Mouse (Mus musculus) embryonic facial prominence, embryonic 11.5 days (tissue): ENCODE results near the gene Kctd11. TPM values are rescaled to one million over a fixed set of nuclear protein-coding genes. Genes with fewer than 3 reads are reported as not detected.

Experiments
- ATAC-seq: fragments of 200-750 bp; cut with Nextera tagmentation; replicated peaks from 2 replicates; pipeline ENCODE4 v1.8.0; 2017; ENCODE audit warnings: low read depth; ENCODE audit not compliant: insufficient number of reproducible peaks, low FRiP score, low TSS enrichment
- DNase-seq: peaks from one replicate; pipeline ENCODE4 v3.0.0-alpha.2; 2015; ENCODE audit warnings: low spot score
- H3K27ac ChIP-seq: fragments of 300-500 bp; sonication (generic); replicated peaks from 2 replicates; pipeline ENCODE4 v1.5.1; 2014; ENCODE audit warnings: mild to moderate bottlenecking, low read depth, low read length, control low read depth
- H3K27me3 ChIP-seq: fragments of 300-500 bp; sonication (generic); 2 replicates; pipeline ENCODE4 v1.6.1; 2014; ENCODE audit warnings: mild to moderate bottlenecking, low read length, moderate library complexity, mixed read lengths; ENCODE audit not compliant: control insufficient read depth, insufficient read depth
- H3K36me3 ChIP-seq: fragments of 300-500 bp; sonication (generic); replicated peaks from 2 replicates; pipeline ENCODE4 v1.6.1; 2014; ENCODE audit warnings: low read depth, mild to moderate bottlenecking, low read length, moderate library complexity, mixed read lengths; ENCODE audit not compliant: control insufficient read depth, insufficient read depth
- H3K4me1 ChIP-seq: fragments of 300-500 bp; sonication (generic); 2 replicates; pipeline ENCODE4 v1.6.1; 2014; ENCODE audit warnings: low read length, mixed read lengths; ENCODE audit not compliant: control insufficient read depth, insufficient read depth
- H3K4me2 ChIP-seq: fragments of 300-500 bp; sonication (generic); 2 replicates; pipeline ENCODE4 v1.6.1; 2014; ENCODE audit warnings: low read depth, mild to moderate bottlenecking, control low read depth, low read length, moderate library complexity
- H3K4me3 ChIP-seq: fragments of 300-500 bp; sonication (generic); 2 replicates; pipeline ENCODE4 v1.5.1; 2014; ENCODE audit warnings: low read depth, low read length, control low read depth
- H3K9ac ChIP-seq: fragments of 300-500 bp; sonication (generic); replicated peaks from 2 replicates; pipeline ENCODE4 v1.6.1; 2014; ENCODE audit warnings: mild to moderate bottlenecking, control low read depth, low read length
- H3K9me3 ChIP-seq: fragments of 300-500 bp; sonication (generic); replicated peaks from 2 replicates; pipeline ENCODE4 v1.6.1; 2016; ENCODE audit warnings: mild to moderate bottlenecking, low read length, inconsistent platforms, mixed read lengths; ENCODE audit not compliant: control insufficient read depth
- WGBS: fragments of 180-500 bp; shearing (Covaris S2); extraction: QIAGEN DNeasy Blood & Tissue Kit; methylation state at CpG from one replicate; pipeline ENCODE4 v1.1.7; 2014; 5-methylcytosine and 5-hydroxymethylcytosine counted together
- microRNA-seq: library from miRNA; unstranded; fragments of <30 nt; microRNA quantifications from one replicate; pipeline ENCODE4, GENCODE M21; 2016; ENCODE audit warnings: borderline number of aligned reads
- polyA plus RNA-seq: library from polyadenylated mRNA; unstranded; fragments of >200 nt; fragmentation: Nextera tagmentation; extraction: Ambion mirVana; gene quantifications from 2 replicates; pipeline ENCODE4 v1.2.1, GENCODE M21; 2014

Kctd11 gene
- polyA plus RNA-seq, 1 experiment from 2014 or later, result 3.2 TPM

- DNase-seq (peak; percentile 57), ATAC-seq (no peak)
- peaks cover 7% of the 10 kb centered on the region for H3K36me3 ChIP-seq
- H3K4me1 ChIP-seq, result peaks cover 9% of the 10 kb centered on the region
- H3K9ac ChIP-seq, result 0 out of 2 replicates have a peak overlapping the region, but pooled peaks have one; percentile 84
- no peaks in the 10 kb centered on the region for H3K9me3 ChIP-seq
- H3K27ac ChIP-seq, result no peak overlapping the region
- WGBS, result 2% methylated on average over 9 of the region's 9 CpGs
- peak overlapping the region; percentile 79 for H3K4me3 ChIP-seq
- H3K4me2 ChIP-seq, result peak overlapping the region; percentile 93
- 0 out of 2 replicates have a peak, but pooled peaks cover 2% of the 10 kb centered on the region for H3K27me3 ChIP-seq
Measured at GRCm38 (mm10) chr11:69835326-69835965, 45.8 kb downstream of the Kctd11 start.

GRCm38 (mm10) chr11:69834001-69834549 is 47.1 kb downstream of the Kctd11 start:
- peak overlapping the region; percentile 79 for H3K4me3 ChIP-seq
- H3K4me1 ChIP-seq, result peaks cover 9% of the 10 kb centered on the region
- H3K4me2 ChIP-seq, result peak overlapping the region; percentile 93
- peak overlapping the region; percentile 77 for H3K9ac ChIP-seq
- DNase-seq (peak; percentile 58), ATAC-seq (no peak)
- WGBS, result 7% methylated on average over 39 of the region's 48 CpGs
- peak overlapping the region; percentile 8; the same call in 1 of the 2 replicates for H3K27ac ChIP-seq
- H3K36me3 ChIP-seq, result peaks cover 7% of the 10 kb centered on the region
- no peaks in the 10 kb centered on the region for H3K9me3 ChIP-seq
- 0 out of 2 replicates have a peak, but pooled peaks cover 2% of the 10 kb centered on the region for H3K27me3 ChIP-seq

DNA sequence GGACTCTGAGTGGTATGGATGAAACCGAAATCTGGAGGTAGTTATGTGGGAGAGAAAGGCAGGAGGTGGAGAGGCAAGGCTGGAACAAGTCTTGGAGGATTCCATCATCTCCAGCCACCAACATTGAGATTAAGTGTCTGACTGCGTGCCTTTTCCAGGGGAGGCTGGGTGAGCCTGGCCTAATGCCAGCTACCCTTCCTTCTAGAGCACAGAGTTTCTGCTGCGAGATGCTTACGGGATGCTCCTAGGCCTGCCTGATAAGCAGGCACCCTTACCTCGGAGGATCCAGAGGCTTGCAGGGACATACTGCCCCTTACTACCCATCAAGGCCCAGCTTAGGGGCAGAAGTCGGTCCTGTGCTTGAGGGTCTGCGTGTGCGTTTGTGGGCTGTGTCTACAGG is 47.7 kb downstream of the Kctd11 start:
- H3K27me3 ChIP-seq, result 0 out of 2 replicates have a peak, but pooled peaks cover 2% of the 10 kb centered on the region
- peaks cover 9% of the 10 kb centered on the region for H3K4me1 ChIP-seq
- DNase-seq (no peak), ATAC-seq (no peak)
- no peaks in the 10 kb centered on the region for H3K9me3 ChIP-seq
- peak overlapping the region; percentile 93 for H3K4me2 ChIP-seq
- no peak overlapping the region; the same call in 1 of the 2 replicates for H3K27ac ChIP-seq
- H3K9ac ChIP-seq, result peak overlapping the region; percentile 77; the same call in 1 of the 2 replicates
- WGBS, result 64% methylated on average over 8 of the region's 8 CpGs
- H3K36me3 ChIP-seq, result peaks cover 7% of the 10 kb centered on the region
- H3K4me3 ChIP-seq, result peak overlapping the region; percentile 79

DNA sequence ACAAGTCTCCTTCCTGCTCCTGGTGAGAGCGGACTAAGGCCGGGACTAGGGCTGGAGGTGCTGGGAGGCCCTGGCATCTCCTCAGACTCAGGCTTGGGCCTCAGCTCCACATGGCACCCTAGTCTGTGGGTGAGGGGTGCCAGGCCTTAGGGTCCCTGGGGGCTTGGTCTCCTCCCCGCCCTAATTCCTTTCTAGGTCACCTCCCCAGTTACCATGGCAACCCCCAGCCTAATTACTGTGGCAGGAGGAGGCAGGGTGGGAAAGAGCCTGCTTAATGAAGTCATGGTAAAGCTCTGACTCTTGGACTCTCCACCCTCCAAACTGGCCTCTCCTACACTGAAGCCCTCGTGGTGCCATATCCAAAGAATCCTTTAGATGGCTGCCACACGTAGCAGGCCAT is 52.4 kb downstream of the Kctd11 start:
- Histone ChIP-seq H3K4me2 (no peak overlapping the region), H3K27ac (no peak overlapping the region), H3K9me3 (no peaks in the 10 kb centered on the region), H3K9ac (no peak overlapping the region), H3K36me3 (peaks cover 21% of the 10 kb centered on the region), H3K4me3 (no peak overlapping the region), H3K4me1 (peaks cover 2% of the 10 kb centered on the region; the same call in 1 of the 2 replicates), H3K27me3 (0 out of 2 replicates have a peak, but pooled peaks cover 2% of the 10 kb centered on the region)
- WGBS, result 83% methylated on average over 5 of the region's 5 CpGs
- no peak for ATAC-seq
- DNase-seq, result no peak

Small RNAs within 50 kb of the gene (microRNA-seq; reads per million reads assigned to microRNA genes)
- gene Mir6924, result not detected

Other genes with a start within 250 kb of the Kctd11 start
- gene Fxr2, start 248.4 kb downstream of the Kctd11 start, polyA plus RNA-seq, result 24.3 and 30.9 TPM in 2 replicates
- not detected in 2 replicates for gene Sox15, start 226.1 kb downstream of the Kctd11 start, polyA plus RNA-seq
- 25.9 and 28.0 TPM in 2 replicates for gene Mpdu1, start 218.8 kb downstream of the Kctd11 start, polyA plus RNA-seq
- gene Cd68, start 215.3 kb downstream of the Kctd11 start, polyA plus RNA-seq, result 5.5 and 7.6 TPM in 2 replicates
- 959 and 1,000 TPM in 2 replicates for gene Eif4a1, start 209.0 kb downstream of the Kctd11 start, polyA plus RNA-seq
- gene Senp3, start 199.3 kb downstream of the Kctd11 start, polyA plus RNA-seq, result 106 and 108 TPM in 2 replicates
- gene Tnfsf13, start 195.6 kb downstream of the Kctd11 start, polyA plus RNA-seq, result 0.24 and 0.42 TPM in 2 replicates
- gene Tnfsf12, start 185.6 kb downstream of the Kctd11 start, polyA plus RNA-seq, result 3.6 and 4.3 TPM in 2 replicates
- gene Tnfsfm13, start 185.3 kb downstream of the Kctd11 start, polyA plus RNA-seq, result 1.2 and 1.5 TPM in 2 replicates
- 51.4 and 56.5 TPM in 2 replicates for gene Polr2a, start 122.8 kb downstream of the Kctd11 start, polyA plus RNA-seq
- gene Slc35g3, start 119.4 kb downstream of the Kctd11 start, polyA plus RNA-seq, result 0.18 TPM in 1 of 2 replicates, not detected in the other
- 1.1 and 1.2 TPM in 2 replicates for gene Zbtb4, start 115.5 kb downstream of the Kctd11 start, polyA plus RNA-seq
- 3.0 and 3.6 TPM in 2 replicates for gene Chrnb1, start 85.5 kb downstream of the Kctd11 start, polyA plus RNA-seq
- 0.92 and 0.97 TPM in 2 replicates for gene Fgf11, start 79.5 kb downstream of the Kctd11 start, polyA plus RNA-seq
- gene Tmem102, start 75.8 kb downstream of the Kctd11 start, polyA plus RNA-seq, result 2.1 and 2.8 TPM in 2 replicates
- not detected in 2 replicates for gene Gm39566, start 66.1 kb downstream of the Kctd11 start, polyA plus RNA-seq
- gene Spem2, start 62.9 kb downstream of the Kctd11 start, polyA plus RNA-seq, result not detected in 2 replicates
- 0.27 TPM in 1 of 2 replicates, not detected in the other for gene Spem1, start 59.2 kb downstream of the Kctd11 start, polyA plus RNA-seq
- gene Nlgn2, start 43.6 kb downstream of the Kctd11 start, polyA plus RNA-seq, result 8.2 and 9.1 TPM in 2 replicates
- gene Tmem256, start 42.9 kb downstream of the Kctd11 start, polyA plus RNA-seq, result 294 and 335 TPM in 2 replicates
- 90.0 and 102 TPM in 2 replicates for gene Plscr3, start 35.0 kb downstream of the Kctd11 start, polyA plus RNA-seq
- gene Tnk1, start 22.7 kb downstream of the Kctd11 start, polyA plus RNA-seq, result 1.1 and 1.9 TPM in 2 replicates
- not detected in 2 replicates for gene Tmem95, start 3.4 kb downstream of the Kctd11 start, polyA plus RNA-seq
- 0.56 and 0.60 TPM in 2 replicates for gene Acap1, start 14.1 kb upstream of the Kctd11 start, polyA plus RNA-seq
- 17.6 and 20.7 TPM in 2 replicates for gene 2810408A11Rik, start 19.6 kb upstream of the Kctd11 start, polyA plus RNA-seq
- gene Neurl4, start 19.7 kb upstream of the Kctd11 start, polyA plus RNA-seq, result 11.5 and 13.8 TPM in 2 replicates
- 76.2 and 81.8 TPM in 2 replicates for gene Gps2, start 32.5 kb upstream of the Kctd11 start, polyA plus RNA-seq
- gene Eif5a, start 40.6 kb upstream of the Kctd11 start, polyA plus RNA-seq, result 2,030 and 2,067 TPM in 2 replicates
- gene Ybx2, start 54.4 kb upstream of the Kctd11 start, polyA plus RNA-seq, result 5.5 and 6.6 TPM in 2 replicates
- gene Slc2a4, start 66.8 kb upstream of the Kctd11 start, polyA plus RNA-seq, result 20.2 and 20.5 TPM in 2 replicates
- gene Cldn7, start 83.4 kb upstream of the Kctd11 start, polyA plus RNA-seq, result 17.1 and 22.0 TPM in 2 replicates
- gene Ctdnep1, start 99.8 kb upstream of the Kctd11 start, polyA plus RNA-seq, result 26.2 and 26.5 TPM in 2 replicates
- 156 and 157 TPM in 2 replicates for gene Elp5, start 101.1 kb upstream of the Kctd11 start, polyA plus RNA-seq
- gene Gabarap, start 109.7 kb upstream of the Kctd11 start, polyA plus RNA-seq, result 474 and 509 TPM in 2 replicates
- gene Phf23, start 114.4 kb upstream of the Kctd11 start, polyA plus RNA-seq, result 57.7 and 58.0 TPM in 2 replicates
- gene Dvl2, start 119.2 kb upstream of the Kctd11 start, polyA plus RNA-seq, result 34.9 and 35.7 TPM in 2 replicates
- 54.2 and 57.6 TPM in 2 replicates for gene Acadvl, start 134.0 kb upstream of the Kctd11 start, polyA plus RNA-seq
- 7.6 and 11.2 TPM in 2 replicates for gene Dlg4, start 135.5 kb upstream of the Kctd11 start, polyA plus RNA-seq
- 0.46 and 0.95 TPM in 2 replicates for gene Asgr1, start 172.7 kb upstream of the Kctd11 start, polyA plus RNA-seq
- gene Asgr2, start 211.2 kb upstream of the Kctd11 start, polyA plus RNA-seq, result not detected in 2 replicates
- 0.39 TPM in 1 of 2 replicates, not detected in the other for gene Mgl2, start 248.9 kb upstream of the Kctd11 start, polyA plus RNA-seq